Mouse (Mus musculus): ENCODE results near the gene Zxdc.

Gene Zxdc

GRCm38 (mm10) chr6:90381465-90381864, 12.2 kb downstream of the Zxdc start:
- no peak for DNase-seq

GRCm38 (mm10) chr6:90390629-90391028, 21.3 kb downstream of the Zxdc start:
- no peak for DNase-seq

GRCm38 (mm10) chr6:90393948-90394347, 24.7 kb downstream of the Zxdc start:
- no peak for DNase-seq

- DNase-seq = no peak
These were observed 26.5 kb downstream of the Zxdc start for GRCm38 (mm10) chr6:90395751-90396150.

- DNase-seq = no peak
These were observed 28.0 kb downstream of the Zxdc start for GRCm38 (mm10) chr6:90397291-90397690.

GRCm38 (mm10) chr6:90408632-90409031, 39.3 kb downstream of the Zxdc start:
- DNase-seq = no peak

- no peak for DNase-seq
These were observed 41.7 kb downstream of the Zxdc start for GRCm38 (mm10) chr6:90410972-90411371.

- DNase-seq = no peak
These were observed 42.6 kb downstream of the Zxdc start for GRCm38 (mm10) chr6:90411926-90412325.

- peak; percentile 85 for DNase-seq
These were observed 53.3 kb downstream of the Zxdc start for GRCm38 (mm10) chr6:90422565-90422964.

GRCm38 (mm10) chr6:90425361-90425760, 56.1 kb downstream of the Zxdc start:
- no peak for DNase-seq

- no peak for DNase-seq
These were observed 56.7 kb downstream of the Zxdc start for GRCm38 (mm10) chr6:90426003-90426402.

- peak; percentile 80 for DNase-seq
These were observed 59.2 kb downstream of the Zxdc start, which contains the start of gene Cfap100 for GRCm38 (mm10) chr6:90428380-90428974. Gene Cfap100, minus strand, starts transcription at chr6:90428797.

GRCm38 (mm10) chr6:90429911-90430310, 60.6 kb downstream of the Zxdc start:
- no peak for DNase-seq

GRCm38 (mm10) chr6:90431487-90431886, 62.2 kb downstream of the Zxdc start:
- DNase-seq = peak; percentile 71

- DNase-seq = no peak
These were observed 65.4 kb downstream of the Zxdc start for GRCm38 (mm10) chr6:90434687-90435086.

- DNase-seq = peak; percentile 84
These were observed 65.9 kb downstream of the Zxdc start for GRCm38 (mm10) chr6:90435195-90435618.

GRCm38 (mm10) chr6:90436192-90436907, 67.1 kb downstream of the Zxdc start:
- DNase-seq = no peak

GRCm38 (mm10) chr6:90437041-90437440, 67.7 kb downstream of the Zxdc start:
- DNase-seq = no peak

- no peak for DNase-seq
These were observed 77.6 kb downstream of the Zxdc start for GRCm38 (mm10) chr6:90446883-90447282.

- peak; percentile 88 for DNase-seq
These were observed 80.9 kb downstream of the Zxdc start for GRCm38 (mm10) chr6:90450179-90450578.

GRCm38 (mm10) chr6:90450697-90451096, 81.4 kb downstream of the Zxdc start:
- DNase-seq = no peak

- DNase-seq = no peak
These were observed 82.2 kb downstream of the Zxdc start for GRCm38 (mm10) chr6:90451512-90451911.

- DNase-seq = no peak
These were observed 83.3 kb downstream of the Zxdc start for GRCm38 (mm10) chr6:90452603-90453002.

All from right cerebral cortex, postnatal 14 days (tissue).